Mouse (Mus musculus) thymus, adult 2 months (tissue): ENCODE data around the gene Fgfr2.

Experiments
- CTCF ChIP-seq: fragments of 200-500 bp; IDR thresholded peaks from 2 replicates; pipeline ENCODE4 v1.5.1; 2012; ENCODE audit warnings: mild to moderate bottlenecking, control low read depth, low read length, moderate library complexity, borderline replicate concordance; ENCODE audit not compliant: control insufficient read depth, poor library complexity, insufficient read depth; ENCODE audit errors: extremely low read depth
- POLR2A ChIP-seq: fragments of 200-500 bp; IDR thresholded peaks from 2 replicates; pipeline ENCODE4 v1.6.1; 2012; ENCODE audit warnings: mild to moderate bottlenecking, low read length, control low read depth, moderate library complexity; ENCODE audit not compliant: control insufficient read depth, poor library complexity, insufficient read depth; ENCODE audit errors: extremely low read depth

- TF ChIP-seq POLR2A (no peak), CTCF (no peak)
These were observed 757.3 kb downstream of the Fgfr2 start for GRCm38 (mm10) chr7:132365703-132366384.
